Mouse (Mus musculus): ENCODE results near the gene Nxnl1. TPM values are rescaled to one million over a fixed set of nuclear protein-coding genes. Genes with fewer than 3 reads are reported as not detected.

The Nxnl1 gene
- total and polyA plus RNA-seq, 2 experiments from 2014 or later = not detected

- TF ChIP-seq CTCF (IDR thresholded peaks at IDR 0.05; ENCODE audit: low read depth) = peak; percentile 79
- no peak overlapping the region for H3K4me3 ChIP-seq (ENCODE audit: low read depth, low read length)
- H3K27me3 ChIP-seq (ENCODE audit: insufficient read depth, low read length) = no peaks in the 10 kb centered on the region
- DNase-seq (peak; percentile 71), ATAC-seq (peak; percentile 50)
- no peak overlapping the region for H3K27ac ChIP-seq (ENCODE audit: low read depth, low read length)
- no peak overlapping the region for H3K4me2 ChIP-seq (ENCODE audit: low read depth)
- no peaks in the 10 kb centered on the region for H3K9me3 ChIP-seq (ENCODE audit: low read length)
- peaks cover 4% of the 10 kb centered on the region; the same call in 1 of the 2 replicates for H3K4me1 ChIP-seq (ENCODE audit: insufficient read depth)
- H3K9ac ChIP-seq = no peak overlapping the region
- 87% methylated on average over 2 of the region's 2 CpGs for whole genome bisulfite sequencing
- peaks cover 30% of the 10 kb centered on the region for H3K36me3 ChIP-seq (ENCODE audit: insufficient read depth)
Measured at GRCm38 (mm10) chr8:71586891-71587290, 20.5 kb upstream of the Nxnl1 start.

DNA sequence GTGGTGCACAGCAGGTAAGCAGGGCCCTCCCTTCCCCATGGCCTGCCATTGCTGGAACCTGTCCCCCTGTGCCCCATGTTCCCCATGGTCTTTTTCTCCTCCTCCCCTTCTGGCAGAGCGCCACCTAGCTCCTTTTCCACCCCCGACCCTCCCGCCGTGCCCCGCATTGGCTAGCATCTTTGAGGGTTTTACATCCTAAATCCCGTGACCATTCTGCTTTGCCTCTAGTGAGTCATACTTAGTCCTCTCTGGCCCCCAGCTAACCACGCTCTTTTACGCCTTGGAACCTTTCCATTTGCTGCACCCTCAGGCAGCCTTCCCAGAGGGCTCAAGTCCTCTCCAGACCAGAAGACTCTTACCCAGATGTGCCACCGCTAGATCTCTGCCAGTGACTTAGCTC is 13.8 kb upstream of the Nxnl1 start:
- Histone ChIP-seq H3K27me3 (ENCODE audit: insufficient read depth, low read length) (no peaks in the 10 kb centered on the region), H3K4me1 (ENCODE audit: insufficient read depth) (no peaks in the 10 kb centered on the region), H3K4me2 (ENCODE audit: low read depth) (no peak overlapping the region), H3K4me3 (ENCODE audit: low read depth, low read length) (no peak overlapping the region), H3K9ac (no peak overlapping the region), H3K9me3 (ENCODE audit: low read length) (no peaks in the 10 kb centered on the region), H3K27ac (ENCODE audit: low read depth, low read length) (no peak overlapping the region), H3K36me3 (ENCODE audit: insufficient read depth) (peaks cover 32% of the 10 kb centered on the region)
- WGBS = 25% methylated on average over 9 of the region's 9 CpGs
- ATAC-seq (no peak), DNase-seq (peak; percentile 24)
- TF ChIP-seq CTCF (IDR thresholded peaks at IDR 0.05; ENCODE audit: low read depth) = no peak

GRCm38 (mm10) chr8:71579476-71579875 is 13.1 kb upstream of the Nxnl1 start:
- H3K27ac ChIP-seq (ENCODE audit: low read depth, low read length) = no peak overlapping the region

DNA sequence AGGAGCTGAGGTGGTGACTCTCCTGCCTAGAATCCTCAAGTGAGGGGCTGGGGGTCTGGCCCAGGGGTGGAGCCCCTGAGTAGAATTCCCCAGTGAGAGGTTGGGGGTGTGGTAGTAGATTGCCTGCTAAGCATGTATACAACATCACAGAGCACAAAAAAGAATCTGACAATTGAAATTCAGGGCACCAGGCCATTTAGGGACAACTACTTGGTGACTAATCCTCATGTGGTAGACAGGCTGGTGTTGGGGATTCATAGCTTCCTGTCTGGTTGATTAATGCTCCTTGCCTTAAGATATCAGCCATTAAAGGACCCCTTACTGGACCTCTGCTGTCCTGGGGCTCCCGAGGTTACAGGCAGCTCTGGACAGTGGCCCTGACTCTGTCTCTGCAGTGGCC is 12.6 kb upstream of the Nxnl1 start:
- no peaks in the 10 kb centered on the region for H3K4me1 ChIP-seq (ENCODE audit: insufficient read depth)
- H3K27ac ChIP-seq (ENCODE audit: low read depth, low read length) = no peak overlapping the region
- H3K4me2 ChIP-seq (ENCODE audit: low read depth) = no peak overlapping the region
- H3K36me3 ChIP-seq (ENCODE audit: insufficient read depth) = peaks cover 20% of the 10 kb centered on the region
- ATAC-seq (no peak), DNase-seq (no peak)
- H3K27me3 ChIP-seq (ENCODE audit: insufficient read depth, low read length) = no peaks in the 10 kb centered on the region
- no peak for TF ChIP-seq CTCF (IDR thresholded peaks at IDR 0.05; ENCODE audit: low read depth)
- H3K4me3 ChIP-seq (ENCODE audit: low read depth, low read length) = no peak overlapping the region
- WGBS = 80% methylated on average over 1 of the region's 1 CpGs
- no peaks in the 10 kb centered on the region for H3K9me3 ChIP-seq (ENCODE audit: low read length)
- no peak overlapping the region for H3K9ac ChIP-seq

More at GRCm38 (mm10) chr8:71579476-71579875, 13.1 kb upstream of the Nxnl1 start:
- 72% methylated on average over 14 of the region's 14 CpGs for whole genome bisulfite sequencing
- H3K4me1 ChIP-seq (ENCODE audit: insufficient read depth) = no peaks in the 10 kb centered on the region
- TF ChIP-seq CTCF (IDR thresholded peaks at IDR 0.05; ENCODE audit: low read depth) = no peak
- ATAC-seq (no peak), DNase-seq (no peak)
- no peaks in the 10 kb centered on the region for H3K9me3 ChIP-seq (ENCODE audit: low read length)
- H3K36me3 ChIP-seq (ENCODE audit: insufficient read depth) = peaks cover 25% of the 10 kb centered on the region
- H3K9ac ChIP-seq = no peak overlapping the region
- no peak overlapping the region for H3K4me2 ChIP-seq (ENCODE audit: low read depth)
- H3K4me3 ChIP-seq (ENCODE audit: low read depth, low read length) = no peak overlapping the region
- no peaks in the 10 kb centered on the region for H3K27me3 ChIP-seq (ENCODE audit: insufficient read depth, low read length)

DNA sequence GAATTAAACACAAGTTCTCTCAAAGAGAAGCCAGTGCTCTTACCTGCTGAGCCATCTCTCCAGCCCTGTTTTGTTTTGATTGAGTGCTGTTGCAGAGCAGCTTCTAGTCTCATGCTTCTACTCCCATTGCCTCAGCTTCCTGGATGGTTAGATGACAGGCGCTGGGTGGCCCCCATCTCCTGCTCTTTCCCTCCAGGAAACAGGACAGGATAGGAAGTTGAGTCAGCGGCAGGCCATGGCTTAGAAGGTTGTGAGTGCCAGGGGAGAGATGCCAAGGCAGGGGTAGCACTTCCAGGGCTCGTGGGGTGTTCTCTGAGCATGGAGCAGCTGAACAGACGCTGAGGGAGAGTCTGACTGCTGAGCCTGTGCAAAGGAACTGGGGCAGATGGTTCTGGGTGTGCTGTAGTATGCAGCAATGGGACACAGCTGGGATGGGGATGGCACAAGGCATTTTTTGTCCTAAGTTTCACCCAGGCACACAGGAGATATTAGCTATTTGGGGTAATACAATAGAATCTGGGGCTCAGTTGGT is 11.5 kb upstream of the Nxnl1 start:
- WGBS = 66% methylated on average over 4 of the region's 4 CpGs
- Histone ChIP-seq H3K4me1 (ENCODE audit: insufficient read depth) (no peaks in the 10 kb centered on the region), H3K9me3 (ENCODE audit: low read length) (no peaks in the 10 kb centered on the region), H3K4me3 (ENCODE audit: low read depth, low read length) (no peak overlapping the region), H3K9ac (no peak overlapping the region), H3K4me2 (ENCODE audit: low read depth) (no peak overlapping the region), H3K27ac (ENCODE audit: low read depth, low read length) (no peak overlapping the region), H3K27me3 (ENCODE audit: insufficient read depth, low read length) (no peaks in the 10 kb centered on the region), H3K36me3 (ENCODE audit: insufficient read depth) (peaks cover 16% of the 10 kb centered on the region)
- ATAC-seq (no peak), DNase-seq (no peak)
- TF ChIP-seq CTCF (IDR thresholded peaks at IDR 0.05; ENCODE audit: low read depth) = no peak

GRCm38 (mm10) chr8:71575020-71575419 is 8.6 kb upstream of the Nxnl1 start:
- 77% methylated on average over 1 of the region's 1 CpGs for WGBS
- Histone ChIP-seq H3K27ac (ENCODE audit: low read depth, low read length) (no peak overlapping the region), H3K27me3 (ENCODE audit: insufficient read depth, low read length) (no peaks in the 10 kb centered on the region), H3K36me3 (ENCODE audit: insufficient read depth) (no peaks in the 10 kb centered on the region; the same call in 1 of the 2 replicates), H3K9ac (no peak overlapping the region), H3K4me2 (ENCODE audit: low read depth) (no peak overlapping the region), H3K4me1 (ENCODE audit: insufficient read depth) (no peaks in the 10 kb centered on the region), H3K4me3 (ENCODE audit: low read depth, low read length) (no peak overlapping the region), H3K9me3 (ENCODE audit: low read length) (no peaks in the 10 kb centered on the region)
- DNase-seq (no peak), ATAC-seq (no peak)
- no peak for TF ChIP-seq CTCF (IDR thresholded peaks at IDR 0.05; ENCODE audit: low read depth)

GRCm38 (mm10) chr8:71574426-71574825 is 8.0 kb upstream of the Nxnl1 start:
- ATAC-seq (no peak), DNase-seq (no peak)
- H3K4me3 ChIP-seq (ENCODE audit: low read depth, low read length) = no peak overlapping the region
- no peaks in the 10 kb centered on the region; the same call in 1 of the 2 replicates for H3K36me3 ChIP-seq (ENCODE audit: insufficient read depth)
- no peaks in the 10 kb centered on the region for H3K9me3 ChIP-seq (ENCODE audit: low read length)
- no peaks in the 10 kb centered on the region for H3K4me1 ChIP-seq (ENCODE audit: insufficient read depth)
- no peak overlapping the region for H3K9ac ChIP-seq
- H3K27ac ChIP-seq (ENCODE audit: low read depth, low read length) = no peak overlapping the region
- no peak overlapping the region for H3K4me2 ChIP-seq (ENCODE audit: low read depth)
- no peaks in the 10 kb centered on the region for H3K27me3 ChIP-seq (ENCODE audit: insufficient read depth, low read length)
- no peak for TF ChIP-seq CTCF (IDR thresholded peaks at IDR 0.05; ENCODE audit: low read depth)
- WGBS = 68% methylated on average over 7 of the region's 7 CpGs

Data from forebrain, postnatal 0 days (tissue).